Mouse (Mus musculus) liver, embryonic 16.5 days (tissue): ENCODE results near the gene Shisa8. TPM values are rescaled to one million over a fixed set of nuclear protein-coding genes. Genes with fewer than 3 reads are reported as not detected.
"Not testable (repeated sequence)": the region's sequence is repeated elsewhere in the genome, so short reads cannot be mapped to it uniquely, and the experiment has no call there.

ENCODE experiments used
- ATAC-seq: fragments of 200-750 bp; cut with Nextera tagmentation; 2 replicates; pipeline ENCODE4 v1.8.0; 2017; ENCODE audit warnings: low read depth, mild to moderate bottlenecking, moderate number of reproducible peaks, moderate library complexity
- H3K27ac ChIP-seq: fragments of 300-500 bp; sonication (generic); 2 replicates; pipeline ENCODE4 v1.5.1; 2014; ENCODE audit warnings: mild to moderate bottlenecking, low read length
- H3K27me3 ChIP-seq: fragments of 300-500 bp; sonication (generic); 2 replicates; pipeline ENCODE4 v1.6.1; 2014; ENCODE audit warnings: low read depth, low read length, mixed read lengths; ENCODE audit not compliant: control insufficient read depth, insufficient read depth
- H3K36me3 ChIP-seq: fragments of 300-500 bp; sonication (generic); 2 replicates; pipeline ENCODE4 v1.6.1; 2014; ENCODE audit warnings: mild to moderate bottlenecking; ENCODE audit not compliant: control insufficient read depth, insufficient read depth
- H3K4me1 ChIP-seq: fragments of 300-500 bp; sonication (generic); 2 replicates; pipeline ENCODE4 v1.6.1; 2014; ENCODE audit warnings: low read depth, low read length, mixed read lengths; ENCODE audit not compliant: control insufficient read depth
- H3K4me2 ChIP-seq: fragments of 300-500 bp; sonication (generic); 2 replicates; pipeline ENCODE4 v1.6.1; 2014; ENCODE audit warnings: low read depth, low read length, mixed read lengths
- H3K4me3 ChIP-seq: fragments of 300-500 bp; sonication (generic); 2 replicates; pipeline ENCODE4 v1.5.1; 2014; ENCODE audit warnings: low read depth, mild to moderate bottlenecking, low read length
- H3K9ac ChIP-seq: fragments of 300-500 bp; sonication (generic); 2 replicates; pipeline ENCODE4 v1.6.1; 2014; ENCODE audit warnings: low read depth, low read length
- H3K9me3 ChIP-seq: fragments of 300-500 bp; sonication (generic); replicated peaks from 2 replicates; pipeline ENCODE4 v1.6.1; 2016; ENCODE audit warnings: low read length; ENCODE audit not compliant: control insufficient read depth
- WGBS: fragments of 180-500 bp; shearing (Covaris S2); extraction: QIAGEN DNeasy Blood & Tissue Kit; methylation state at CpG from one replicate; pipeline ENCODE4 v1.1.7; 2014; ENCODE audit not compliant: insufficient replicate concordance; 5-methylcytosine and 5-hydroxymethylcytosine counted together
- polyA plus RNA-seq: library from polyadenylated mRNA; unstranded; fragments of >200 nt; fragmentation: Nextera tagmentation; extraction: Ambion mirVana; gene quantifications from 2 replicates; pipeline ENCODE4 v1.2.1, GENCODE M21; 2015

Gene Shisa8
- 0.11 TPM in 2 replicates for polyA plus RNA-seq

DNA sequence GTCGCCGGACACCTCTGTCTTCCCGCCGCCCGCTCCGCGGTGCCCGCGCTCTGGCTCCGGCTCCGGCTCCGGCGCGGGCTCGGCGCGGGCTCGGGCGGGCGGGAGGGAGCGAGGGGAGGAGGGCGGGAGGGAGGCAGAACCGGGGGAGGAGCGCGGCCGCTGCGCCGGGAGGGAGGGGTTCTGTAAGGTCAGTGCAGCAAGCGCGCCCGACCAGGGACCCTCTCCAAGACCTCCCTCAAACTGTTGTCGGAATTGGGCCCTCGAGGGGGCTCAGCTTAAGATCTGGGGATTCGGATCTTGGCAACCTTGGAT is at the start of gene Shisa8:
Gene Shisa8, minus strand, starts transcription at position 64 of the 312 bp plus-strand sequence.
- H3K36me3 ChIP-seq, result no peaks in the 10 kb centered on the region
- H3K9ac ChIP-seq, result no peak within 1 kb of the TSS
- H3K9me3 ChIP-seq, result no peaks in the 10 kb centered on the region
- peak within 1 kb of the TSS; percentile 41 for H3K4me3 ChIP-seq
- no peak for ATAC-seq
- no peak within 1 kb of the TSS for H3K27ac ChIP-seq
- H3K4me2 ChIP-seq, result peak within 1 kb of the TSS; percentile 59
- H3K4me1 ChIP-seq, result peaks cover 4% of the 10 kb centered on the region
- 2% methylated on average over 16 of the region's 34 CpGs for WGBS
- peaks cover 80% of the 10 kb centered on the region for H3K27me3 ChIP-seq

DNA sequence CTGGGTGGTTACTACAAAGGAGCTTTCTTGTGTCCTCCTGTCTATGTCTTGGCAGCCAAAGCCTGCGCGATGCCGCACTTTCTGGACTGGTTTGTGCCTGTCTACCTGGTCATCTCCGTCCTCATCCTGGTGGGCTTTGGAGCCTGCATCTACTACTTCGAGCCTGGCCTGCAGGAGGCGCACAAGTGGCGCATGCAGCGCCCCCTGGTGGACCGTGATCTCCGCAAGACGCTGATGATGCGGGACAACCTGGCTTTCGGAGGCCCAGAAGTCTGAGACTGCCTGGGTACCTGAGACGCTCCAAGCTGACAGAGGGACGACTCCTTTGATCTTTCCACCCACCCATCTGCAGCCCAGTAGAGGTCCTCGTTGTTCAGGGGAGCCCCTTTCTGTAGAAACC is 46.9 kb upstream of the Shisa8 start:
- no peak overlapping the region for H3K4me2 ChIP-seq
- H3K4me1 ChIP-seq, result no peaks in the 10 kb centered on the region
- no peak for ATAC-seq
- WGBS, result 10% methylated on average over 16 of the region's 16 CpGs
- H3K27ac ChIP-seq, result no peak overlapping the region
- no peaks in the 10 kb centered on the region; the same call in 1 of the 2 replicates for H3K27me3 ChIP-seq
- no peaks in the 10 kb centered on the region for H3K36me3 ChIP-seq
- H3K9ac ChIP-seq, result no peak overlapping the region
- H3K4me3 ChIP-seq, result no peak overlapping the region
- H3K9me3 ChIP-seq, result no peaks in the 10 kb centered on the region

DNA sequence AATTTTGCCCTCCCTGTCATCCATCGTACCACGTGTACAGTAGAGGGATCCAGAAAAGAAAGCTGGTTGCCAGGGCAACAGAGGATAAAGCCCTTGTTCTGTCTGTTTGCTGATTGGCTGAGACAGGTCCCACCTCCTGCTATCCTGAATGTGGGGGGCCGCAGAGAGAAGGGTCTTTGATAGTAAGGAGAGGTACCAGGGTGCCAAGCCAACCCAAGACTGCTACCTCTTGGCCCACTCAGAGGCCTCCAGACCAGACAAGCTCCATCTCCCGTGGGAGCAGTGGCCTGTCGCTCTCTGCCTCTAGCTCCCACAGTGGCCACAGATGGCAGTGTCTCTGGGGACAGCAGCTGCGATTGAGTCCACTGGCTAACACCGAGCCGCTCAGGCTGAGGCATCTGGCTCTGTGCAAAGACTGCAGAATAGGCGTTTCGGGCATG is 43.3 kb upstream of the Shisa8 start:
- ATAC-seq, result no peak

DNA sequence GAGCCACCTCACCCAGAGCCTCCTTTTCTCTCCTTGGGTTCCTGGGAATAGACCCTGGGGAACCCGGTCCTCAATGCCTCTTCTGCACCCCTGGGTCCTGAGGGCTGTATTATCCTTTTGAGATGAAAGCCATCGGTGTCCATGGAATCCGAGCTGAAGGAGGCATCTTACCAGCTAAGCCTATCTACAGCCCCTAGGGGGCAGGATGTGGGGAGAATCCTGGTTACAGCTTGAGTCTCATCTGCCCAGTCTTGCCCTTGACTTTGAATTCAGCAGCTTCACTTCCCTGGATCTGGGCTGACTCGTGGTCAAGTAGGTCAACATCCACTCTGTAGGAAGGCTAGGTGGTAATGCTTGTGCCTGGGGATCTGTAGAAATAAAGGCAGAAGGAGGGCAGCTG is 42.6 kb upstream of the Shisa8 start:
- 33% methylated on average over 4 of the region's 4 CpGs for WGBS
- Histone ChIP-seq H3K4me1 (no peaks in the 10 kb centered on the region), H3K27ac (no peak overlapping the region), H3K9me3 (no peaks in the 10 kb centered on the region), H3K9ac (no peak overlapping the region), H3K4me3 (no peak overlapping the region), H3K36me3 (no peaks in the 10 kb centered on the region), H3K27me3 (no peaks in the 10 kb centered on the region; the same call in 1 of the 2 replicates), H3K4me2 (no peak overlapping the region)
- no peak for ATAC-seq

More for the DNA sequence above, 43.3 kb upstream of the Shisa8 start:
- Histone ChIP-seq H3K4me1 (no peaks in the 10 kb centered on the region), H3K36me3 (no peaks in the 10 kb centered on the region), H3K4me3 (no peak overlapping the region), H3K9me3 (no peaks in the 10 kb centered on the region), H3K27me3 (no peaks in the 10 kb centered on the region; the same call in 1 of the 2 replicates), H3K4me2 (no peak overlapping the region), H3K27ac (no peak overlapping the region), H3K9ac (no peak overlapping the region)
- 30% methylated on average over 10 of the region's 10 CpGs for WGBS

DNA sequence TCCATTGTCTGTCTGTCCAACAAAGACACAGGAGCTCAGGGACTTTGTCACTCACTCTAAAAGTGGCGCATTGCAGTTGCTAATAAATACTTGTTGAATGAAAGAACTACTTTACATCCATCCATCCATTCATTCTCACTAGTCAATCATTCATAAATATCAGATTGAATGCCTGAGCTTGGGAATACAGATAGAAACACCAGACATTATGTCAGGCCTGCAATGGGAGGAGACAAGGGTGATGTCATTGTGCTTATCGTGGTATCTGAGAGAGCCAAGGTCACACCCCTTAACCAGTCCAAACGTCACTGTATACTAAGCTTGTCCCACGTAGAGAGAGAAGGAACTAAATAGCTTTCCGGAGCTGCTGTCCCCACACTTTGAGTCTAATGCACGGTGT is 39.5 kb upstream of the Shisa8 start, which contains the start of gene 1500009C09Rik:
Gene 1500009C09Rik, plus strand, starts transcription at position 301 of the 400 bp plus-strand sequence.
- no peak within 1 kb of the TSS for H3K4me3 ChIP-seq
- no peak for ATAC-seq
- no peaks in the 10 kb centered on the region for H3K4me1 ChIP-seq
- no peak within 1 kb of the TSS for H3K27ac ChIP-seq
- no peaks in the 10 kb centered on the region; the same call in 1 of the 2 replicates for H3K27me3 ChIP-seq
- H3K36me3 ChIP-seq, result no peaks in the 10 kb centered on the region
- 56% methylated on average over 6 of the region's 6 CpGs for WGBS
- no peak within 1 kb of the TSS for H3K4me2 ChIP-seq
- no peak within 1 kb of the TSS for H3K9ac ChIP-seq
- no peaks in the 10 kb centered on the region for H3K9me3 ChIP-seq

DNA sequence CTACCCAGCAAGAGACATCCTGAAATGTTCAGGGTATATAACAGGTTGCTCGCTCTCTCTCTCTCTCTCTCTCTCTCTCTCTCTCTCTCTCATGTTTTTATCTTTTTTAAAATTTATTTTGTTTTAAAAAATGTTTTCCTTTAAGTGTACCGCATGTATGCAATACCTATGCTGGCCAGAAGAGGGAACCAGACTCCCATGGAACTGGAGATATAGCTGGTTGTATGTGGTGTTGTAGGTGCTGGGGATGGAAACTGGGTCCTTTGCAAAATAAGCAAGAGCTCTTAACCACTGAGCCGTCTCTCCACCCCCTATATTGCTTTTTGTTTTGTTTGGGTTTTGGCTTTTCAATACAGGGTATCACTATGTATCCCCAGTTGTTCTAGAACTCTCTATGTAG is 39.0 kb upstream of the Shisa8 start:
- Histone ChIP-seq H3K27ac (no peak overlapping the region), H3K9ac (no peak overlapping the region), H3K36me3 (no peaks in the 10 kb centered on the region), H3K4me3 (no peak overlapping the region), H3K27me3 (no peaks in the 10 kb centered on the region; the same call in 1 of the 2 replicates), H3K4me2 (no peak overlapping the region), H3K9me3 (no peaks in the 10 kb centered on the region), H3K4me1 (no peaks in the 10 kb centered on the region)
- ATAC-seq, result no peak
- 75% methylated on average over 3 of the region's 3 CpGs for WGBS

DNA sequence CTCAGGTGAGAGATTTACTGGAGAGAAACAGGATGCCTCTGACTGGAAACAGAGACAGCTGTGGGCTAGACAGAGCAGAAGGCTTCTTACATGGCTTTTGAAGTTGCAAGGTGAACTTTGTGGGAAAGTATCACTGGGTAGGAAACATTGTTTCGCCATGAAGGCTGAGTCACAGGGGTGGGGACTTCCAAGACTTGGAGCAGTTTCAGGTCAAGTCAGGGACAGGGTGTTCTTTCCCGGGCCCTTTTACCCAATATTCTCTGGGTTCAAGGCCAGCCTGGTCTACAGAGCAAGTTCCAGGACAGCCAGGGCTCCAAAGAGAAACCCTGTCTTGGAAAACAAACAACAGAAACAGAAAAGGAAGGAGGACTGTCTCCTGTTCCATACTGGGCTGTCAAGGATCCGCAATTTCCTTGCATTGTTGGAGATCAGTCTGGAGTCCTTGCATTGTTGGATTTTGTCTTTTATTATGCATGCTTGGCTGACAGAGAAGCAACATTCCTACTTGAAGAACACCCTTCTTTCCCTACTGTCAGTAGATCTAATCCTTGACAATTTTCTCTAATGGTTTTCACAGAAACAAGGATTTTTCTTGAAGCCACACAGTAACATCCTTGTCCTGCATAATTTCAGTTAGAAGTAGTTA is 34.6 kb upstream of the Shisa8 start:
- Histone ChIP-seq H3K4me3 (no peak overlapping the region), H3K27me3 (no peaks in the 10 kb centered on the region), H3K4me1 (peaks cover 11% of the 10 kb centered on the region), H3K9ac (no peak overlapping the region), H3K36me3 (no peaks in the 10 kb centered on the region), H3K4me2 (no peak overlapping the region), H3K27ac (no peak overlapping the region), H3K9me3 (no peaks in the 10 kb centered on the region)
- WGBS, result 51% methylated on average over 3 of the region's 3 CpGs
- ATAC-seq, result no peak

DNA sequence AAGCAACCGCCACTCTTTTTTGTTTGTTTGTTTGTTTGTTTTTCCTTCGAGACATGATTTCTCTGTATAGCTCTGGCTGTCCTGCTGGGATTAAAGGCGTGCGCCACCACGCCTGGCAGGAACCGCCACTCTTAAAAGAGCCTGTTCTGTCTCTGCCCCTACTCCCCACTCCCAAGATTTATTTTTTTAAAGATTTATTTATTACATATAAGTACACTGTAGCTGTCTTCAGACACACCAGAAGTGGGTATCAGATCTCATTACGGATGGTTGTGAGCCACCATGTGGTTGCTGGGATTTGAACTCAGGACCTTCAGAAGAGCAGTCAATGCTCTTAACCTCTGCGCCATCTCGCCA is 32.2 kb upstream of the Shisa8 start:
- H3K9ac ChIP-seq, result peak overlapping the region; percentile 84
- H3K27ac ChIP-seq, result peak overlapping the region; percentile 86
- peaks cover 11% of the 10 kb centered on the region for H3K4me1 ChIP-seq
- not testable (repeated sequence) for H3K36me3 ChIP-seq, H3K9me3 ChIP-seq, ATAC-seq, H3K27me3 ChIP-seq
- peak overlapping the region; percentile 96 for H3K4me2 ChIP-seq
- H3K4me3 ChIP-seq, result peak overlapping the region; percentile 78
- WGBS, result 21% methylated on average over 9 of the region's 9 CpGs

DNA sequence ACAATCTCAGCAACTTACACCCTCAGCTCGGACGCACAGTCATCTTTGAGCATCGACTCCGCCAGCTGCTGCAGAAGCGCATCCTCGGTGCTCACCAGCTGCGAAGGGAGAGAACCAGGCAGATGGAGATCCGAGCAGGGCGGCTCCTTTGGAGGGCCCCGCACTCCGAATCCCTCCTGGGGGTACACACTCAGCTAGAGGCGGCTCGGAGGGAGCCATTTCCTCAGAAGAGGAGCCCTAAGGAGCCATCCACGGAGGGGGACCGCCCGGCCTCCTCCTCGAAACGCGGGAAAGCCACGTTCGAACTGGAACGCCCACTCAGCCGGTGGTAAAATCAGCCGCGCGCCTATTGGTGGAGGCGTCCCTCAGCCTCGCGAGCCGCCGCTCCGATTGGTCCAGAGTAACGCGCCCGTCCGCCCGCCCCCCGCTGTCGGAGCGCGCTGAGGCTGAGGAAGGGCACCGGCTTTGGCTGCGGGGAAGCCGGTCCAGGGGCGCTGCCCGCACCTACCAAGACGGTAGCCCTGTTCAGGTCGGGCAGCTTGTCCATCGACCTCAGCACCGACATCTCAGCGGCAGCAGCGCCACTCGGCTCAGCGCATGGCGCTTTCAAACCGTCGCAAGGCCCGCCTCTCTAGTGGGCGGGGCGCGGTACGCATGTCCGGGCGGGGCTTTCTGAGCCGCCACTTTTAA is 31.6 kb upstream of the Shisa8 start, which contains the start of gene Cenpm:
Gene Cenpm, minus strand, starts transcription at position 634 of the 690 bp plus-strand sequence.
- H3K4me2 ChIP-seq, result peak within 1 kb of the TSS; percentile 96
- under 1% methylated on average over 65 of the region's 65 CpGs for WGBS

More for the DNA sequence above, 31.6 kb upstream of the Shisa8 start, which contains the start of gene Cenpm:
- Histone ChIP-seq H3K27ac (peak within 1 kb of the TSS; percentile 86), H3K4me1 (peaks cover 11% of the 10 kb centered on the region), H3K9ac (peak within 1 kb of the TSS; percentile 84), H3K36me3 (no peaks in the 10 kb centered on the region), H3K9me3 (no peaks in the 10 kb centered on the region), H3K27me3 (no peaks in the 10 kb centered on the region), H3K4me3 (peak within 1 kb of the TSS; percentile 78)
- ATAC-seq, result peak; percentile 98
